Mouse (Mus musculus): ENCODE measurements around the gene Sfta2. TPM values are rescaled to one million over a fixed set of nuclear protein-coding genes. Genes with fewer than 3 reads are reported as not detected.

Gene Sfta2
- polyA plus RNA-seq, 1 experiment from 2014 or later, result 1.0 TPM

GRCm38 (mm10) chr17:35557351-35557750, 44.0 kb upstream of the Sfta2 start:
- Histone ChIP-seq H3K4me1 (replicated peaks; ENCODE audit: control insufficient read depth, insufficient read depth, low read length) (no peaks in the 10 kb centered on the region), H3K4me2 (replicated peaks; ENCODE audit: low read depth) (peak overlapping the region; percentile 41; the same call in 1 of the 2 replicates), H3K36me3 (ENCODE audit: control insufficient read depth, insufficient read depth) (no peaks in the 10 kb centered on the region), H3K27me3 (replicated peaks; ENCODE audit: control insufficient read depth, insufficient read depth, low read length) (no peaks in the 10 kb centered on the region), H3K9me3 (ENCODE audit: control insufficient read depth) (no peaks in the 10 kb centered on the region), H3K27ac (ENCODE audit: low read depth, low read length) (peak overlapping the region; percentile 50; the same call in 1 of the 2 replicates), H3K4me3 (ENCODE audit: low read depth, low read length) (no peak overlapping the region), H3K9ac (ENCODE audit: low read depth, low read length) (no peak overlapping the region)
- no peak for TF ChIP-seq CTCF (IDR thresholded peaks at IDR 0.05; ENCODE audit: low read depth)
- peak; percentile 36 for ATAC-seq
- 45% methylated on average over 9 of the region's 9 CpGs for WGBS

GRCm38 (mm10) chr17:35558216-35558615, 43.1 kb upstream of the Sfta2 start:
- TF ChIP-seq CTCF (IDR thresholded peaks at IDR 0.05; ENCODE audit: low read depth), result no peak
- H3K9ac ChIP-seq (ENCODE audit: low read depth, low read length), result no peak overlapping the region
- H3K27me3 ChIP-seq (replicated peaks; ENCODE audit: control insufficient read depth, insufficient read depth, low read length), result no peaks in the 10 kb centered on the region
- no peak overlapping the region for H3K4me3 ChIP-seq (ENCODE audit: low read depth, low read length)
- no peak overlapping the region for H3K27ac ChIP-seq (ENCODE audit: low read depth, low read length)
- no peaks in the 10 kb centered on the region for H3K36me3 ChIP-seq (ENCODE audit: control insufficient read depth, insufficient read depth)
- no peaks in the 10 kb centered on the region for H3K9me3 ChIP-seq (ENCODE audit: control insufficient read depth)
- 55% methylated on average over 8 of the region's 8 CpGs for WGBS
- H3K4me2 ChIP-seq (replicated peaks; ENCODE audit: low read depth), result no peak overlapping the region
- H3K4me1 ChIP-seq (replicated peaks; ENCODE audit: control insufficient read depth, insufficient read depth, low read length), result no peaks in the 10 kb centered on the region
- ATAC-seq, result no peak

- Histone ChIP-seq H3K9me3 (ENCODE audit: control insufficient read depth) (no peaks in the 10 kb centered on the region), H3K4me1 (replicated peaks; ENCODE audit: control insufficient read depth, insufficient read depth, low read length) (0 out of 2 replicates have a peak, but pooled peaks cover 3% of the 10 kb centered on the region), H3K27me3 (replicated peaks; ENCODE audit: control insufficient read depth, insufficient read depth, low read length) (peaks cover 12% of the 10 kb centered on the region; the same call in 1 of the 2 replicates), H3K4me3 (ENCODE audit: low read depth, low read length) (no peak within 1 kb of the TSS), H3K4me2 (replicated peaks; ENCODE audit: low read depth) (no peak within 1 kb of the TSS), H3K36me3 (ENCODE audit: control insufficient read depth, insufficient read depth) (no peaks in the 10 kb centered on the region), H3K9ac (ENCODE audit: low read depth, low read length) (no peak within 1 kb of the TSS), H3K27ac (ENCODE audit: low read depth, low read length) (no peak within 1 kb of the TSS)
- TF ChIP-seq CTCF (IDR thresholded peaks at IDR 0.05; ENCODE audit: low read depth), result no peak
- 49% methylated on average over 3 of the region's 3 CpGs for WGBS
- ATAC-seq, result no peak
These were observed 34.2 kb upstream of the Sfta2 start, which contains the start of gene 2300002M23Rik for GRCm38 (mm10) chr17:35567150-35567549. Gene 2300002M23Rik (plus strand): TSS chr17:35567450.

- WGBS, result 24% methylated on average over 9 of the region's 9 CpGs
- Histone ChIP-seq H3K27me3 (replicated peaks; ENCODE audit: control insufficient read depth, insufficient read depth, low read length) (peaks cover 12% of the 10 kb centered on the region; the same call in 1 of the 2 replicates), H3K4me3 (ENCODE audit: low read depth, low read length) (no peak overlapping the region), H3K27ac (ENCODE audit: low read depth, low read length) (no peak overlapping the region), H3K4me2 (replicated peaks; ENCODE audit: low read depth) (no peak overlapping the region), H3K9me3 (ENCODE audit: control insufficient read depth) (no peaks in the 10 kb centered on the region), H3K36me3 (ENCODE audit: control insufficient read depth, insufficient read depth) (no peaks in the 10 kb centered on the region), H3K4me1 (replicated peaks; ENCODE audit: control insufficient read depth, insufficient read depth, low read length) (0 out of 2 replicates have a peak, but pooled peaks cover 3% of the 10 kb centered on the region), H3K9ac (ENCODE audit: low read depth, low read length) (no peak overlapping the region)
- 0 out of 2 replicates have a peak, but pooled peaks have one; percentile 12 for TF ChIP-seq CTCF (IDR thresholded peaks at IDR 0.05; ENCODE audit: low read depth)
- ATAC-seq, result no peak
These were observed 33.6 kb upstream of the Sfta2 start for GRCm38 (mm10) chr17:35567767-35568166.

GRCm38 (mm10) chr17:35569091-35569944, 32.0 kb upstream of the Sfta2 start:
- H3K36me3 ChIP-seq (ENCODE audit: control insufficient read depth, insufficient read depth), result no peaks in the 10 kb centered on the region
- H3K27me3 ChIP-seq (replicated peaks; ENCODE audit: control insufficient read depth, insufficient read depth, low read length), result peaks cover 12% of the 10 kb centered on the region; the same call in 1 of the 2 replicates
- H3K4me1 ChIP-seq (replicated peaks; ENCODE audit: control insufficient read depth, insufficient read depth, low read length), result 0 out of 2 replicates have a peak, but pooled peaks cover 3% of the 10 kb centered on the region
- TF ChIP-seq CTCF (IDR thresholded peaks at IDR 0.05; ENCODE audit: low read depth), result no peak
- no peak overlapping the region for H3K4me3 ChIP-seq (ENCODE audit: low read depth, low read length)
- ATAC-seq, result no peak
- WGBS, result 14% methylated on average over 28 of the region's 28 CpGs
- peak overlapping the region; percentile 8; the same call in 1 of the 2 replicates for H3K9ac ChIP-seq (ENCODE audit: low read depth, low read length)
- H3K27ac ChIP-seq (ENCODE audit: low read depth, low read length), result no peak overlapping the region
- H3K4me2 ChIP-seq (replicated peaks; ENCODE audit: low read depth), result peak overlapping the region; percentile 49
- H3K9me3 ChIP-seq (ENCODE audit: control insufficient read depth), result no peaks in the 10 kb centered on the region

- no peak for ATAC-seq
These were observed 30.5 kb upstream of the Sfta2 start for GRCm38 (mm10) chr17:35570836-35571235.

More at GRCm38 (mm10) chr17:35570836-35571235, 30.5 kb upstream of the Sfta2 start:
- Histone ChIP-seq H3K36me3 (ENCODE audit: control insufficient read depth, insufficient read depth) (no peaks in the 10 kb centered on the region), H3K4me3 (ENCODE audit: low read depth, low read length) (no peak overlapping the region), H3K27ac (ENCODE audit: low read depth, low read length) (no peak overlapping the region), H3K9me3 (ENCODE audit: control insufficient read depth) (no peaks in the 10 kb centered on the region), H3K4me1 (replicated peaks; ENCODE audit: control insufficient read depth, insufficient read depth, low read length) (0 out of 2 replicates have a peak, but pooled peaks cover 3% of the 10 kb centered on the region), H3K9ac (ENCODE audit: low read depth, low read length) (no peak overlapping the region), H3K4me2 (replicated peaks; ENCODE audit: low read depth) (no peak overlapping the region), H3K27me3 (replicated peaks; ENCODE audit: control insufficient read depth, insufficient read depth, low read length) (peaks cover 14% of the 10 kb centered on the region; the same call in 1 of the 2 replicates)
- WGBS, result 75% methylated on average over 14 of the region's 14 CpGs
- TF ChIP-seq CTCF (IDR thresholded peaks at IDR 0.05; ENCODE audit: low read depth), result no peak

Data from intestine, postnatal 0 days (tissue).